Mouse (Mus musculus): ENCODE measurements around the gene Snd1. TPM values are rescaled to one million over a fixed set of nuclear protein-coding genes. Genes with fewer than 3 reads are reported as not detected.

Snd1 gene
- polyA plus RNA-seq, 1 experiment, result 190 TPM

GRCm38 (mm10) chr6:28856789-28857188 is 381.9 kb downstream of the Snd1 start:
- Histone ChIP-seq H3K4me3 (no peak overlapping the region), H3ac (ENCODE audit: control insufficient read depth, insufficient read length) (no peak overlapping the region), H3K79me2 (ENCODE audit: control insufficient read depth, insufficient read depth) (no peaks in the 10 kb centered on the region), H3K27me3 (ENCODE audit: control insufficient read depth, insufficient read depth, insufficient read length) (no peaks in the 10 kb centered on the region), H3K36me3 (ENCODE audit: control insufficient read depth, insufficient read depth) (no peaks in the 10 kb centered on the region), H3K4me2 (ENCODE audit: low read depth) (no peak overlapping the region)
- TF ChIP-seq E2F4 (IDR thresholded peaks at IDR 0.05; ENCODE audit: insufficient read depth), result no peak
- no peak for TF ChIP-seq POLR2AphosphoS2 (IDR thresholded peaks at IDR 0.05; ENCODE audit: insufficient read length, low read depth)
- no peak for TF ChIP-seq TCF12 (IDR thresholded peaks at IDR 0.05; ENCODE audit: insufficient read depth, poor library complexity, severe bottlenecking)
- no peak for TF ChIP-seq MYOD1 (IDR thresholded peaks at IDR 0.05; ENCODE audit: control insufficient read depth in 1 of 3, insufficient read length in 2 of 3, low read depth in 2 of 3)
- no peak for TF ChIP-seq REST (IDR thresholded peaks at IDR 0.05; ENCODE audit: insufficient read depth, insufficient read length)
- TF ChIP-seq SRF (IDR thresholded peaks at IDR 0.05; ENCODE audit: control insufficient read depth, insufficient read length, low read depth), result no peak
- no peak for TF ChIP-seq MYOG (IDR thresholded peaks at IDR 0.05; ENCODE audit: control insufficient read depth in 1 of 3, insufficient read depth in 1 of 3, insufficient read length in 2 of 3, low read depth in 2 of 3)
- TF ChIP-seq USF1 (IDR thresholded peaks at IDR 0.05; ENCODE audit: low read depth), result no peak
- TF ChIP-seq CEBPB (IDR thresholded peaks at IDR 0.05; ENCODE audit: insufficient read depth, poor library complexity, severe bottlenecking), result no peak
- TF ChIP-seq TCF3 (IDR thresholded peaks at IDR 0.05; ENCODE audit: insufficient read length, low read depth), result no peak
- TF ChIP-seq POLR2A (IDR thresholded peaks at IDR 0.05; ENCODE audit: insufficient read length, low read depth), result no peak
- no peak for TF ChIP-seq MAX (IDR thresholded peaks at IDR 0.05; ENCODE audit: low read depth)

- Histone ChIP-seq H3K79me2 (ENCODE audit: control insufficient read depth, insufficient read depth) (no peaks in the 10 kb centered on the region), H3K4me3 (no peak overlapping the region)
- TF ChIP-seq E2F4 (IDR thresholded peaks at IDR 0.05; ENCODE audit: insufficient read depth) (no peak), TCF3 (IDR thresholded peaks at IDR 0.05; ENCODE audit: insufficient read length, low read depth) (no peak), POLR2A (IDR thresholded peaks at IDR 0.05; ENCODE audit: insufficient read length, low read depth) (no peak), MYOG (IDR thresholded peaks at IDR 0.05; ENCODE audit: control insufficient read depth in 1 of 3, insufficient read depth in 1 of 3, insufficient read length in 2 of 3, low read depth in 2 of 3) (no peak), SRF (IDR thresholded peaks at IDR 0.05; ENCODE audit: control insufficient read depth, insufficient read length, low read depth) (no peak), USF1 (IDR thresholded peaks at IDR 0.05; ENCODE audit: low read depth) (no peak), MAX (IDR thresholded peaks at IDR 0.05; ENCODE audit: low read depth) (no peak), POLR2AphosphoS2 (IDR thresholded peaks at IDR 0.05; ENCODE audit: insufficient read length, low read depth) (no peak), TCF12 (IDR thresholded peaks at IDR 0.05; ENCODE audit: insufficient read depth, poor library complexity, severe bottlenecking) (no peak), MYOD1 (IDR thresholded peaks at IDR 0.05; ENCODE audit: control insufficient read depth in 1 of 3, insufficient read length in 2 of 3, low read depth in 2 of 3) (no peak)
Measured at GRCm38 (mm10) chr6:28857198-28858180, 382.6 kb downstream of the Snd1 start.

GRCm38 (mm10) chr6:28859094-28859493 is 384.2 kb downstream of the Snd1 start:
- Histone ChIP-seq H3K79me2 (ENCODE audit: control insufficient read depth, insufficient read depth) (no peaks in the 10 kb centered on the region), H3K4me2 (ENCODE audit: low read depth) (no peak overlapping the region), H3K4me3 (no peak overlapping the region), H3ac (ENCODE audit: control insufficient read depth, insufficient read length) (no peak overlapping the region), H3K36me3 (ENCODE audit: control insufficient read depth, insufficient read depth) (no peaks in the 10 kb centered on the region), H3K27me3 (ENCODE audit: control insufficient read depth, insufficient read depth, insufficient read length) (no peaks in the 10 kb centered on the region)
- no peak for TF ChIP-seq TCF12 (IDR thresholded peaks at IDR 0.05; ENCODE audit: insufficient read depth, poor library complexity, severe bottlenecking)
- TF ChIP-seq SRF (IDR thresholded peaks at IDR 0.05; ENCODE audit: control insufficient read depth, insufficient read length, low read depth), result no peak
- TF ChIP-seq USF1 (IDR thresholded peaks at IDR 0.05; ENCODE audit: low read depth), result no peak
- no peak for TF ChIP-seq MYOG (IDR thresholded peaks at IDR 0.05; ENCODE audit: control insufficient read depth in 1 of 3, insufficient read depth in 1 of 3, insufficient read length in 2 of 3, low read depth in 2 of 3)
- no peak for TF ChIP-seq POLR2A (IDR thresholded peaks at IDR 0.05; ENCODE audit: insufficient read length, low read depth)

More at GRCm38 (mm10) chr6:28857198-28858180, 382.6 kb downstream of the Snd1 start:
- Histone ChIP-seq H3K4me2 (ENCODE audit: low read depth) (no peak overlapping the region), H3K36me3 (ENCODE audit: control insufficient read depth, insufficient read depth) (no peaks in the 10 kb centered on the region), H3K27me3 (ENCODE audit: control insufficient read depth, insufficient read depth, insufficient read length) (no peaks in the 10 kb centered on the region), H3ac (ENCODE audit: control insufficient read depth, insufficient read length) (no peak overlapping the region)

GRCm38 (mm10) chr6:28860450-28860849 is 385.5 kb downstream of the Snd1 start:
- H3K4me3 ChIP-seq, result no peak overlapping the region
- H3K27me3 ChIP-seq (ENCODE audit: control insufficient read depth, insufficient read depth, insufficient read length), result no peaks in the 10 kb centered on the region
- no peaks in the 10 kb centered on the region for H3K36me3 ChIP-seq (ENCODE audit: control insufficient read depth, insufficient read depth)
- no peak overlapping the region for H3ac ChIP-seq (ENCODE audit: control insufficient read depth, insufficient read length)
- H3K79me2 ChIP-seq (ENCODE audit: control insufficient read depth, insufficient read depth), result no peaks in the 10 kb centered on the region
- no peak for TF ChIP-seq MAX (IDR thresholded peaks at IDR 0.05; ENCODE audit: low read depth)
- no peak for TF ChIP-seq TCF12 (IDR thresholded peaks at IDR 0.05; ENCODE audit: insufficient read depth, poor library complexity, severe bottlenecking)
- no peak for TF ChIP-seq E2F4 (IDR thresholded peaks at IDR 0.05; ENCODE audit: insufficient read depth)
- H3K4me2 ChIP-seq (ENCODE audit: low read depth), result no peak overlapping the region

GRCm38 (mm10) chr6:28860922-28861321 is 386.0 kb downstream of the Snd1 start:
- H3ac ChIP-seq (ENCODE audit: control insufficient read depth, insufficient read length), result no peak overlapping the region
- H3K79me2 ChIP-seq (ENCODE audit: control insufficient read depth, insufficient read depth), result no peaks in the 10 kb centered on the region
- H3K4me3 ChIP-seq, result no peak overlapping the region
- no peak for TF ChIP-seq MYOG (IDR thresholded peaks at IDR 0.05; ENCODE audit: control insufficient read depth in 1 of 3, insufficient read depth in 1 of 3, insufficient read length in 2 of 3, low read depth in 2 of 3)
- TF ChIP-seq POLR2AphosphoS2 (IDR thresholded peaks at IDR 0.05; ENCODE audit: insufficient read length, low read depth), result no peak
- TF ChIP-seq CEBPB (IDR thresholded peaks at IDR 0.05; ENCODE audit: insufficient read depth, poor library complexity, severe bottlenecking), result no peak
- no peak for TF ChIP-seq MAX (IDR thresholded peaks at IDR 0.05; ENCODE audit: low read depth)
- no peak for TF ChIP-seq E2F4 (IDR thresholded peaks at IDR 0.05; ENCODE audit: insufficient read depth)
- TF ChIP-seq SRF (IDR thresholded peaks at IDR 0.05; ENCODE audit: control insufficient read depth, insufficient read length, low read depth), result no peak
- no peak for TF ChIP-seq MYOD1 (IDR thresholded peaks at IDR 0.05; ENCODE audit: control insufficient read depth in 1 of 3, insufficient read length in 2 of 3, low read depth in 2 of 3)
- no peak for TF ChIP-seq POLR2A (IDR thresholded peaks at IDR 0.05; ENCODE audit: insufficient read length, low read depth)
- TF ChIP-seq REST (IDR thresholded peaks at IDR 0.05; ENCODE audit: insufficient read depth, insufficient read length), result no peak
- H3K36me3 ChIP-seq (ENCODE audit: control insufficient read depth, insufficient read depth), result no peaks in the 10 kb centered on the region
- no peaks in the 10 kb centered on the region for H3K27me3 ChIP-seq (ENCODE audit: control insufficient read depth, insufficient read depth, insufficient read length)
- H3K4me2 ChIP-seq (ENCODE audit: low read depth), result no peak overlapping the region

Measured in myocyte (in vitro differentiated cells).